Mouse (Mus musculus) ES-Bruce4 (cell line): ENCODE data around the gene Nlk. TPM values are rescaled to one million over a fixed set of nuclear protein-coding genes. Genes with fewer than 3 reads are reported as not detected.

Source experiments
- H3K27ac ChIP-seq: 2 replicates; pipeline ENCODE4 v1.5.1; 2012; ENCODE audit warnings: low read length, inconsistent platforms; ENCODE audit not compliant: insufficient read depth
- H3K27me3 ChIP-seq: 2 replicates; pipeline ENCODE4 v1.6.1; 2012; ENCODE audit warnings: mild to moderate bottlenecking, low read length, inconsistent platforms; ENCODE audit not compliant: control insufficient read depth, poor library complexity, insufficient read depth, severe bottlenecking
- H3K36me3 ChIP-seq: 2 replicates; pipeline ENCODE4 v1.6.1; 2012; ENCODE audit warnings: inconsistent platforms, mild to moderate bottlenecking, low read length, moderate library complexity; ENCODE audit not compliant: control insufficient read depth, poor library complexity, insufficient read depth, severe bottlenecking
- H3K4me1 ChIP-seq: one replicate; pipeline ENCODE4 v1.8.1; 2011; ENCODE audit warnings: low read length; ENCODE audit not compliant: control insufficient read depth, insufficient read depth
- H3K4me3 ChIP-seq: 2 replicates; pipeline ENCODE4 v1.5.1; 2011; ENCODE audit warnings: low read depth, mild to moderate bottlenecking, low read length
- H3K9ac ChIP-seq: 2 replicates; pipeline ENCODE4 v1.6.1; 2012; ENCODE audit warnings: low read depth, mild to moderate bottlenecking, inconsistent platforms; ENCODE audit not compliant: poor library complexity, severe bottlenecking
- H3K9me3 ChIP-seq: replicated peaks from 2 replicates; pipeline ENCODE4 v1.6.1; 2012; ENCODE audit warnings: mild to moderate bottlenecking, low read length, inconsistent platforms; ENCODE audit not compliant: control insufficient read depth, poor library complexity, insufficient read depth, severe bottlenecking
- CTCF ChIP-seq: IDR thresholded peaks from one replicate; pipeline ENCODE4 v1.8.1; 2011; ENCODE audit warnings: low read depth, low read length
- EP300 ChIP-seq: IDR thresholded peaks from 2 replicates; pipeline ENCODE4 v1.6.1; 2011; ENCODE audit warnings: low read depth, low read length; ENCODE audit not compliant: insufficient read depth
- POLR2A ChIP-seq: IDR thresholded peaks from one replicate; pipeline ENCODE4 v1.8.1; 2011; ENCODE audit warnings: low read length; ENCODE audit not compliant: insufficient read depth
- polyA plus RNA-seq: library from polyadenylated mRNA; stranded (reverse); fragments of >200 nt; gene quantifications from 2 replicates; pipeline ENCODE4 v1.2.4, GENCODE M21; 2011; ENCODE audit warnings: low read depth; ENCODE audit not compliant: missing spikeins, insufficient read depth, insufficient read length

The Nlk gene
- polyA plus RNA-seq, 1 experiment: 39.7 TPM

- TF ChIP-seq CTCF (no peak), EP300 (no peak), POLR2A (no peak)
- Histone ChIP-seq H3K4me3 (no peak overlapping the region), H3K9me3 (no peaks in the 10 kb centered on the region), H3K9ac (no peak overlapping the region), H3K36me3 (peaks cover 5% of the 10 kb centered on the region; the same call in 1 of the 2 replicates), H3K27ac (no peak overlapping the region), H3K4me1 (no peaks in the 10 kb centered on the region), H3K27me3 (no peaks in the 10 kb centered on the region)
Measured at GRCm38 (mm10) chr11:78621926-78622325, 75.2 kb downstream of the Nlk start.

DNA sequence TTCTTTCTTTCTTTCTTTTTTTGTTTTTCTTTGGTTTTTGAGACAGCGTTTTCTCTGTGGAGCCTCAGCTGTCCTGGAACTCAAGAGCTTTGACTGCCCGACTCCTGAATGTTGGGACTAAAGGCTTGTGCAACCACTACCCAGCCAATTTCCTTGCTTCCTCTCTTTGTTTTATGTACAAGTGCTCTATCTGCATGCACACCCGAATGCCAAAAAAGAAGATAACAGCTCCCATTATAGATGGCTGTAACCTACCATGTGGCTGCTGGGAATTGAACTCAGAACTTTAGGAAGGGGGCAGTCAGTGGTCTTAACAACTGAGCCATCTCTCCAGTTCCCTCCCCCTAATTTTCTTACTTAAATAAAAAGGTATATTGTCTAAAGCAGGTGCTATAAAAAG is 77.0 kb downstream of the Nlk start:
- Histone ChIP-seq H3K9ac (no peak overlapping the region), H3K9me3 (no peaks in the 10 kb centered on the region), H3K36me3 (peaks cover 5% of the 10 kb centered on the region; the same call in 1 of the 2 replicates), H3K27ac (no peak overlapping the region), H3K4me1 (no peaks in the 10 kb centered on the region), H3K27me3 (no peaks in the 10 kb centered on the region), H3K4me3 (no peak overlapping the region)
- no peak for TF ChIP-seq EP300
- no peak for TF ChIP-seq CTCF
- TF ChIP-seq POLR2A: no peak

- no peak overlapping the region for H3K27ac ChIP-seq
- no peaks in the 10 kb centered on the region for H3K27me3 ChIP-seq
- TF ChIP-seq CTCF (no peak), POLR2A (no peak), EP300 (no peak)
- peaks cover 4% of the 10 kb centered on the region for H3K36me3 ChIP-seq
- no peaks in the 10 kb centered on the region for H3K9me3 ChIP-seq
- no peak overlapping the region for H3K4me3 ChIP-seq
- H3K4me1 ChIP-seq: no peaks in the 10 kb centered on the region
- no peak overlapping the region for H3K9ac ChIP-seq
Measured at GRCm38 (mm10) chr11:78611273-78611672, 85.9 kb downstream of the Nlk start.

- Histone ChIP-seq H3K4me3 (no peak overlapping the region), H3K27me3 (no peaks in the 10 kb centered on the region), H3K9me3 (no peaks in the 10 kb centered on the region), H3K9ac (no peak overlapping the region), H3K4me1 (no peaks in the 10 kb centered on the region), H3K27ac (no peak overlapping the region), H3K36me3 (peaks cover 4% of the 10 kb centered on the region)
- no peak for TF ChIP-seq CTCF
- TF ChIP-seq EP300: no peak
- TF ChIP-seq POLR2A: no peak
Measured at GRCm38 (mm10) chr11:78609657-78610056, 87.5 kb downstream of the Nlk start.

DNA sequence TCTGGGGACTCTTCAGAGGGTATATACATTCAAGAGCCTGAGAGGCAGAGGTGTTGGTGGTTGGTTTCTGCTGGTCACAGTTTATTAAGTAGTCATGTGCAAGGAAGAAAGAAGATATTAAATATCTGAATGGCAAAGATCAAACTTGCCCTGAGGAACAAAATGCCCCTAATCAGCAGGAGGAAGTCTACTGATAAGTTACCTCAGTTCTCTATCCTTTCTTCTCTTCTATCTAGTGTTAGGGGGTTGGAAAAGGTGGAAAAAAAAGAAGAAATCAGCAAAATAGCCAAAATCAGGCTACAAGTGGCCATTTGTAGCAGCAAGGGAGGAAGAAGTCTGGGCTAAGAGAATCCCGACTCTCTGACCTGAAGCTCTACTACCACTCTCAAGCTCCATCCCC is 92.3 kb downstream of the Nlk start:
- Histone ChIP-seq H3K27me3 (no peaks in the 10 kb centered on the region), H3K9me3 (no peaks in the 10 kb centered on the region), H3K27ac (no peak overlapping the region), H3K36me3 (peaks cover 2% of the 10 kb centered on the region), H3K4me3 (no peak overlapping the region), H3K4me1 (no peaks in the 10 kb centered on the region), H3K9ac (no peak overlapping the region)
- TF ChIP-seq EP300 (no peak), POLR2A (no peak), CTCF (no peak)

DNA sequence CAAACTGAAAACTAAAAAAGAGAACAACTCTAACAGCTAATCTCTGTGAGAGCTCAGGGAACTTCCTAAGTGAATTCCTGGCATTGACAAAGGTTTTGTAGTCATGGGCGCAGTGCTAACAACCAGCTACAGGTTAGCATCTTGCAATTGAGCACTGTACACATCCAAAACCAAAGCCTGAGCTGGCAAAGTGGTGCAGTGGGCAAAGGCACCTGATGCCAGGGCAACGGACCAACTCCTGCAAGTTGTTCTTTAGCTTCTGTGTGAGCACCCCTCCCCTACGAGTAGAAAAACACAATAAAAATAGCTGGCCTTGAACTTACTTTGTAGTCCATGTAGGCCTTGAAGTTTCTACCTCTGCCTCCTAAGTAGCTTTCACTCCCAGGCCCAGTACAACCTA is 94.4 kb downstream of the Nlk start:
- Histone ChIP-seq H3K27me3 (no peaks in the 10 kb centered on the region), H3K36me3 (no peaks in the 10 kb centered on the region), H3K4me3 (no peak overlapping the region), H3K9ac (no peak overlapping the region), H3K4me1 (no peaks in the 10 kb centered on the region), H3K27ac (no peak overlapping the region), H3K9me3 (no peaks in the 10 kb centered on the region)
- no peak for TF ChIP-seq POLR2A
- TF ChIP-seq EP300: no peak
- TF ChIP-seq CTCF: no peak
